Mouse (Mus musculus): ENCODE data around the gene Apol10b.

- TF ChIP-seq POLR2A (IDR thresholded peaks at IDR 0.05; ENCODE audit: extremely low read depth, insufficient read depth, low read length) (no peak), CTCF (IDR thresholded peaks at IDR 0.05; ENCODE audit: low read depth, low read length) (no peak)
These were observed 6.9 kb downstream of the Apol10b start for GRCm38 (mm10) chr15:77588981-77589380.
